Mouse (Mus musculus): Measurements from ENCODE around the gene Praf2. TPM values are rescaled to one million over a fixed set of nuclear protein-coding genes. Genes with fewer than 3 reads are reported as not detected.
"Not testable (repeated sequence)": the region's sequence is repeated elsewhere in the genome, so short reads cannot be mapped to it uniquely, and the experiment has no call there.

Praf2 gene
- 115 and 134 TPM in 2 replicates for polyA plus RNA-seq (2015; fragmentation: Nextera tagmentation; extraction: Ambion mirVana)

- ATAC-seq (ENCODE audit: low read depth): peak; percentile 96
- Histone ChIP-seq H3K4me3 (peak within 1 kb of the TSS; percentile 47), H3K36me3 (peaks cover 25% of the 10 kb centered on the region), H3K4me1 (replicated peaks) (peaks cover 20% of the 10 kb centered on the region), H3K9ac (peak within 1 kb of the TSS; percentile 70), H3K27me3 (no peaks in the 10 kb centered on the region), H3K9me3 (no peaks in the 10 kb centered on the region), H3K4me2 (peak within 1 kb of the TSS; percentile 60), H3K27ac (replicated peaks) (peak within 1 kb of the TSS; percentile 56)
- WGBS: 15% methylated on average over 42 of the region's 42 CpGs
Observed at GRCm38 (mm10) chrX:7728215-7728921, at the start of gene Praf2. TSS of gene Praf2 (plus strand) at chrX:7728439.

GRCm38 (mm10) chrX:7678986-7679385 is 49.3 kb upstream of the Praf2 start:
- Histone ChIP-seq H3K9ac (no peak overlapping the region), H3K27me3 (no peaks in the 10 kb centered on the region), H3K4me3 (no peak overlapping the region), H3K36me3 (no peaks in the 10 kb centered on the region), H3K4me1 (replicated peaks) (no peaks in the 10 kb centered on the region), H3K4me2 (no peak overlapping the region), H3K9me3 (no peaks in the 10 kb centered on the region), H3K27ac (replicated peaks) (no peak overlapping the region)
- 55% methylated on average over 3 of the region's 3 CpGs for WGBS
- no peak for ATAC-seq (ENCODE audit: low read depth)

GRCm38 (mm10) chrX:7679405-7680056 is 48.7 kb upstream of the Praf2 start:
- no peaks in the 10 kb centered on the region for H3K4me1 ChIP-seq (replicated peaks)
- H3K4me3 ChIP-seq: peak overlapping the region; percentile 25
- H3K36me3 ChIP-seq: no peaks in the 10 kb centered on the region
- ATAC-seq (ENCODE audit: low read depth): peak; percentile 92
- WGBS: 17% methylated on average over 27 of the region's 27 CpGs
- H3K4me2 ChIP-seq: peak overlapping the region; percentile 50
- no peak overlapping the region for H3K27ac ChIP-seq (replicated peaks)
- no peaks in the 10 kb centered on the region for H3K27me3 ChIP-seq
- no peak overlapping the region for H3K9ac ChIP-seq
- H3K9me3 ChIP-seq: no peaks in the 10 kb centered on the region

- Histone ChIP-seq H3K27me3 (no peaks in the 10 kb centered on the region), H3K36me3 (no peaks in the 10 kb centered on the region), H3K9ac (no peak overlapping the region), H3K4me1 (replicated peaks) (no peaks in the 10 kb centered on the region), H3K4me2 (peak overlapping the region; percentile 50), H3K27ac (replicated peaks) (no peak overlapping the region), H3K9me3 (no peaks in the 10 kb centered on the region), H3K4me3 (peak overlapping the region; percentile 25)
- WGBS: 25% methylated on average over 12 of the region's 12 CpGs
- ATAC-seq (ENCODE audit: low read depth): peak; percentile 45; the same call in 1 of the 2 replicates
Observed at GRCm38 (mm10) chrX:7680057-7680412, 48.2 kb upstream of the Praf2 start.

GRCm38 (mm10) chrX:7680864-7681263 is 47.4 kb upstream of the Praf2 start, which contains the start of gene Magix:
TSS of gene Magix (minus strand) at chrX:7681251.
- Histone ChIP-seq H3K27ac (replicated peaks) (no peak within 1 kb of the TSS), H3K4me3 (peak within 1 kb of the TSS; percentile 25; the same call in 1 of the 2 replicates)

GRCm38 (mm10) chrX:7688321-7688720 is 39.9 kb upstream of the Praf2 start:
- WGBS: 86% methylated on average over 2 of the region's 2 CpGs
- Histone ChIP-seq H3K4me3 (no peak overlapping the region), H3K27ac (replicated peaks) (no peak overlapping the region)

More at GRCm38 (mm10) chrX:7680864-7681263, 47.4 kb upstream of the Praf2 start, which contains the start of gene Magix:
- ATAC-seq (ENCODE audit: low read depth): no peak
- Histone ChIP-seq H3K9ac (no peak within 1 kb of the TSS), H3K27me3 (no peaks in the 10 kb centered on the region), H3K4me2 (peak within 1 kb of the TSS; percentile 50), H3K4me1 (replicated peaks) (no peaks in the 10 kb centered on the region), H3K9me3 (no peaks in the 10 kb centered on the region), H3K36me3 (no peaks in the 10 kb centered on the region)
- 68% methylated on average over 14 of the region's 14 CpGs for WGBS

GRCm38 (mm10) chrX:7690486-7690885 is 37.8 kb upstream of the Praf2 start:
- H3K4me2 ChIP-seq: no peak overlapping the region
- no peak for ATAC-seq (ENCODE audit: low read depth)
- no peaks in the 10 kb centered on the region for H3K27me3 ChIP-seq
- H3K4me3 ChIP-seq: no peak overlapping the region
- no peaks in the 10 kb centered on the region for H3K9me3 ChIP-seq
- no peaks in the 10 kb centered on the region for H3K4me1 ChIP-seq (replicated peaks)
- 65% methylated on average over 3 of the region's 3 CpGs for WGBS
- H3K27ac ChIP-seq (replicated peaks): no peak overlapping the region
- no peak overlapping the region for H3K9ac ChIP-seq
- H3K36me3 ChIP-seq: no peaks in the 10 kb centered on the region

More at GRCm38 (mm10) chrX:7688321-7688720, 39.9 kb upstream of the Praf2 start:
- Histone ChIP-seq H3K9ac (no peak overlapping the region), H3K27me3 (no peaks in the 10 kb centered on the region), H3K4me1 (replicated peaks) (no peaks in the 10 kb centered on the region), H3K9me3 (no peaks in the 10 kb centered on the region), H3K4me2 (no peak overlapping the region), H3K36me3 (no peaks in the 10 kb centered on the region)
- no peak for ATAC-seq (ENCODE audit: low read depth)

GRCm38 (mm10) chrX:7692862-7693261 is 35.4 kb upstream of the Praf2 start:
- Histone ChIP-seq H3K9me3 (no peaks in the 10 kb centered on the region), H3K4me3 (no peak overlapping the region), H3K4me2 (no peak overlapping the region), H3K9ac (no peak overlapping the region), H3K36me3 (no peaks in the 10 kb centered on the region), H3K4me1 (replicated peaks) (peaks cover 3% of the 10 kb centered on the region), H3K27me3 (no peaks in the 10 kb centered on the region), H3K27ac (replicated peaks) (no peak overlapping the region)
- no peak for ATAC-seq (ENCODE audit: low read depth)
- WGBS: 34% methylated on average over 4 of the region's 4 CpGs

GRCm38 (mm10) chrX:7696520-7696919 is 31.7 kb upstream of the Praf2 start:
- 35% methylated on average over 6 of the region's 6 CpGs for WGBS
- no peak overlapping the region for H3K9ac ChIP-seq
- H3K27me3 ChIP-seq: no peaks in the 10 kb centered on the region
- peaks cover 13% of the 10 kb centered on the region for H3K4me1 ChIP-seq (replicated peaks)
- H3K27ac ChIP-seq (replicated peaks): no peak overlapping the region
- peak; percentile 60 for ATAC-seq (ENCODE audit: low read depth)
- peaks cover 4% of the 10 kb centered on the region for H3K36me3 ChIP-seq
- no peaks in the 10 kb centered on the region for H3K9me3 ChIP-seq
- peak overlapping the region; percentile 61 for H3K4me2 ChIP-seq
- peak overlapping the region; percentile 53 for H3K4me3 ChIP-seq

- Histone ChIP-seq H3K36me3 (peaks cover 8% of the 10 kb centered on the region), H3K9me3 (no peaks in the 10 kb centered on the region), H3K27me3 (no peaks in the 10 kb centered on the region), H3K27ac (replicated peaks) (0 out of 2 replicates have a peak within 1 kb of the TSS, but pooled peaks have one; percentile 49), H3K4me2 (peak within 1 kb of the TSS; percentile 61), H3K9ac (peak within 1 kb of the TSS; percentile 70), H3K4me3 (peak within 1 kb of the TSS; percentile 53), H3K4me1 (replicated peaks) (peaks cover 13% of the 10 kb centered on the region)
- peak; percentile 97 for ATAC-seq (ENCODE audit: low read depth)
- 17% methylated on average over 33 of the region's 33 CpGs for WGBS
Observed at GRCm38 (mm10) chrX:7696954-7697381, 31.3 kb upstream of the Praf2 start, which contains the start of gene Gpkow. TSS of gene Gpkow (plus strand) at chrX:7697131.

GRCm38 (mm10) chrX:7713764-7714134 is 14.5 kb upstream of the Praf2 start:
- H3K9ac ChIP-seq: peak overlapping the region; percentile 63
- peak overlapping the region; percentile 33 for H3K4me3 ChIP-seq
- H3K4me1 ChIP-seq (replicated peaks); H3K36me3 ChIP-seq; ATAC-seq (ENCODE audit: low read depth); H3K9me3 ChIP-seq; H3K27me3 ChIP-seq: not testable (repeated sequence)
- H3K27ac ChIP-seq (replicated peaks): 0 out of 2 replicates have a peak overlapping the region, but pooled peaks have one; percentile 38
- peak overlapping the region; percentile 54 for H3K4me2 ChIP-seq
- WGBS: 37% methylated on average over 6 of the region's 12 CpGs

- H3K4me1 ChIP-seq (replicated peaks); H3K36me3 ChIP-seq; H3K27me3 ChIP-seq; H3K9me3 ChIP-seq: not testable (repeated sequence)
- H3K4me2 ChIP-seq: peak within 1 kb of the TSS; percentile 54
- peak; percentile 98 for ATAC-seq (ENCODE audit: low read depth)
- peak within 1 kb of the TSS; percentile 63 for H3K9ac ChIP-seq
- H3K27ac ChIP-seq (replicated peaks): 0 out of 2 replicates have a peak within 1 kb of the TSS, but pooled peaks have one; percentile 38
- 21% methylated on average over 56 of the region's 60 CpGs for WGBS
- peak within 1 kb of the TSS; percentile 33 for H3K4me3 ChIP-seq
Observed at GRCm38 (mm10) chrX:7714135-7714899, 13.9 kb upstream of the Praf2 start, which contains the start of gene Wdr45. TSS of gene Wdr45 (plus strand) at chrX:7714333.
